ENCODE assay signal across 8 mouse cellular contexts in the genomic region with DNA sequence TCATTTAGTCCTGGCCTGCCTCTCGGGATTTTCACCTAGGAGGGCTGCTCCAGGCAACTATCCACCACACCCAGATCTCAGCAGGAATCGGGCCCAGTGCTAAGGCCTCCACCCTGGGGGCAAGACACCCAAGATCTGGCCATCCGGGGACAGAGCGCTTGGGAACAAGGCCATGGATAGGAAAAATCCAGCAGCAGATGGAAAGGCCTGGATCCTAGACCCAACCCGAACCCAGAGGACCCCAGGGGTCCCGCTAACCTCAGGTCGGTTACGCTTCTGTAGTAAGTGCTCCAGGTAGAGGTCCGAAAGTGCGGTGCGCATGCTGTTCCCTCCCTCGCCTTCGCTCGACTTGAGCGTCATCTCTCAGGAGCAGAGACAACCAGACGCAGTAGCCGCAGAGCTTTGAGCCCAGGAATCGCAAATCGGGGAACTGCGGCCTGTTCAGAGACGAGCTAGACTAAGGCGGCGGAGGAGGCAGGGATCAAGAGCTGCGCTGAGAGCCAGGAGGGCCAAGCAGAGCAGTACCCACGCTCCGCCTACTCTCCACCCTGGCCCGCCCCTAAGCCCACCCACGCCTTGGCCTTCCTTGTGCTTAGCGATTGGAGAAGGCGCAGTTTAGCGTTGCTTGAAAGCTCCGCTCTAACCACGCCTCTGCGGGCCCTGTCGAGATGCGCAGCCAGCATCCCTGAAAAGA. TPM values are rescaled to one million over a fixed set of nuclear protein-coding genes. Genes with fewer than 3 reads are reported as not detected.
DNase-seq lines count a peak whose midpoint lies in the region; ATAC-seq lines count a peak whose summit lies in the region.

Mpp1 (minus strand) TSS at position 550 of the 694 bp plus-strand sequence.

- peak within 1 kb of the TSS; percentile 83 for H3K9ac ChIP-seq in heart, embryonic 13.5 days
- peak within 1 kb of the TSS; percentile 79 for H3K9ac ChIP-seq in liver, embryonic 12.5 days
- H3K9ac ChIP-seq in stomach, embryonic 15.5 days = peak within 1 kb of the TSS; percentile 48; the same call in 1 of the 2 replicates

- H3K27me3 ChIP-seq in heart, embryonic 13.5 days (replicated peaks) = no peaks in the 10 kb centered on the region
- no peaks in the 10 kb centered on the region for H3K27me3 ChIP-seq in liver, embryonic 12.5 days (replicated peaks)
- no peaks in the 10 kb centered on the region for H3K27me3 ChIP-seq in stomach, embryonic 15.5 days (replicated peaks)

- peak within 1 kb of the TSS; percentile 82 for H3K4me3 ChIP-seq in brown adipose tissue, adult 24 weeks (ENCODE audit: insufficient read depth, low read depth, low read length)
- peak within 1 kb of the TSS; percentile 65 for H3K4me3 ChIP-seq in heart, embryonic 13.5 days
- peak within 1 kb of the TSS; percentile 68 for H3K4me3 ChIP-seq in liver, embryonic 12.5 days
- H3K4me3 ChIP-seq in stomach, embryonic 15.5 days (replicated peaks) = peak within 1 kb of the TSS; percentile 54

- no peaks in the 10 kb centered on the region; the same call in 1 of the 2 replicates for H3K4me1 ChIP-seq in brown adipose tissue, adult 24 weeks (ENCODE audit: control insufficient read depth, insufficient read depth, insufficient read length, low read length)
- H3K4me1 ChIP-seq in heart, embryonic 13.5 days = peaks cover 6% of the 10 kb centered on the region; the same call in 1 of the 2 replicates
- peaks cover 23% of the 10 kb centered on the region for H3K4me1 ChIP-seq in liver, embryonic 12.5 days
- H3K4me1 ChIP-seq in stomach, embryonic 15.5 days = no peaks in the 10 kb centered on the region

- no peaks in the 10 kb centered on the region for H3K9me3 ChIP-seq in heart, embryonic 13.5 days
- no peaks in the 10 kb centered on the region for H3K9me3 ChIP-seq in liver, embryonic 12.5 days (replicated peaks)
- H3K9me3 ChIP-seq in stomach, embryonic 15.5 days = no peaks in the 10 kb centered on the region

- peak within 1 kb of the TSS; percentile 74 for H3K27ac ChIP-seq in brown adipose tissue, adult 24 weeks (replicated peaks; ENCODE audit: low read depth, low read length)
- peak within 1 kb of the TSS; percentile 68 for H3K27ac ChIP-seq in heart, embryonic 13.5 days (replicated peaks)
- H3K27ac ChIP-seq in liver, embryonic 12.5 days = peak within 1 kb of the TSS; percentile 91
- H3K27ac ChIP-seq in stomach, embryonic 15.5 days = peak within 1 kb of the TSS; percentile 59; the same call in 1 of the 2 replicates

- peak; percentile 88 for ATAC-seq in heart, embryonic 13.5 days (ENCODE audit: extremely low read depth, insufficient number of reproducible peaks, low FRiP score, low TSS enrichment)
- ATAC-seq in liver, embryonic 12.5 days = peak; percentile 99
- ATAC-seq in stomach, embryonic 15.5 days (ENCODE audit: insufficient read depth, low FRiP score, low read depth) = peak; percentile 98

- no peaks in the 10 kb centered on the region for H3K36me3 ChIP-seq in heart, embryonic 13.5 days
- H3K36me3 ChIP-seq in liver, embryonic 12.5 days = peaks cover 9% of the 10 kb centered on the region
- H3K36me3 ChIP-seq in stomach, embryonic 15.5 days = no peaks in the 10 kb centered on the region

- DNase-seq in CD4-positive, CD25-positive, alpha-beta regulatory T cell, adult 2 months (ENCODE audit: low read depth, low spot score) = peak; percentile 88
- peak; percentile 11 for DNase-seq in fat pad, adult 2 months (ENCODE audit: extremely low read depth, low read depth, low spot score)
- peak; percentile 89 for DNase-seq in kidney, postnatal 10 days
- peak; percentile 50 to 64 for DNase-seq in natural killer cell, adult 2 months (ENCODE audit: low spot score in 2 of 2)

- WGBS in heart, embryonic 13.5 days = 11% methylated on average over 36 of the region's 36 CpGs
- 8% methylated on average over 36 of the region's 36 CpGs for WGBS in liver, embryonic 12.5 days (ENCODE audit: insufficient replicate concordance)
- WGBS in stomach, embryonic 15.5 days = 9% methylated on average over 36 of the region's 36 CpGs

- peak within 1 kb of the TSS; percentile 68 for H3K4me2 ChIP-seq in heart, embryonic 13.5 days
- H3K4me2 ChIP-seq in liver, embryonic 12.5 days = peak within 1 kb of the TSS; percentile 67
- H3K4me2 ChIP-seq in stomach, embryonic 15.5 days = peak within 1 kb of the TSS; percentile 43

RNA-seq across cellular contexts. Expression of gene Mpp1, which starts in this region (rescaled TPM):
- polyA plus RNA-seq in brown adipose tissue, adult 24 weeks (2012; ENCODE audit: insufficient read depth, insufficient read length, missing spikeins) = 53.7 and 57.8 TPM in 2 replicates
- 35.6 and 38.9 TPM in 2 replicates for polyA plus RNA-seq in heart, embryonic 13.5 days (2015; fragmentation: Nextera tagmentation; extraction: Ambion mirVana)
- 78.0 and 81.0 TPM in 2 replicates for polyA plus RNA-seq in liver, embryonic 12.5 days (2016; fragmentation: Nextera tagmentation; extraction: Ambion mirVana)
- polyA plus RNA-seq in stomach, embryonic 15.5 days (2015; fragmentation: Nextera tagmentation; extraction: Ambion mirVana) = 79.3 and 84.9 TPM in 2 replicates

Comparison
In these comparisons a context has a peak if more than half of its experiments do, and no peak if none do; other contexts are left out.
1. Peak in every context shown above with its lines: DNase-seq, ATAC-seq, H3K4me3 ChIP-seq and H3K27ac ChIP-seq.
2. DNase-seq: peak in every context shown above with its lines; median percentile 89 in kidney, postnatal 10 days; 88 in CD4-positive, CD25-positive, alpha-beta regulatory T cell, adult 2 months; 57 in natural killer cell, adult 2 months; 11 in fat pad, adult 2 months.